Mouse (Mus musculus) heart, embryonic 14.5 days (tissue): ENCODE measurements around the gene Ceacam19. TPM values are rescaled to one million over a fixed set of nuclear protein-coding genes. Genes with fewer than 3 reads are reported as not detected.

Experiments used
- ATAC-seq: fragments of 200-750 bp; cut with Nextera tagmentation; 2 replicates; pipeline ENCODE4 v1.8.0; 2017; ENCODE audit warnings: low read depth, moderate TSS enrichment; ENCODE audit not compliant: insufficient number of reproducible peaks, insufficient read depth, low FRiP score
- H3K27ac ChIP-seq, 2 experiments: fragments of 200-500 bp in 1 of 2; fragments of 300-500 bp in 1 of 2; sonication (generic) in 1 of 2; replicated peaks in 1 of 2; 2 replicates each; pipeline ENCODE4 v1.5.1; 2012 to 2014; ENCODE audit warnings: low read depth in 2 of 2, low read length in 2 of 2, control low read depth in 1 of 2, mild to moderate bottlenecking in 1 of 2, mixed read lengths in 1 of 2; ENCODE audit not compliant: control insufficient read depth in 1 of 2, insufficient read depth in 1 of 2
- H3K27me3 ChIP-seq: fragments of 300-500 bp; sonication (generic); 2 replicates; pipeline ENCODE4 v1.6.1; 2014; ENCODE audit warnings: mild to moderate bottlenecking, low read length, control low read depth; ENCODE audit not compliant: control insufficient read depth, insufficient read depth
- H3K36me3 ChIP-seq: fragments of 300-500 bp; sonication (generic); 2 replicates; pipeline ENCODE4 v1.6.1; 2014; ENCODE audit warnings: mild to moderate bottlenecking, control low read depth, low read length, mixed read lengths; ENCODE audit not compliant: control insufficient read depth, insufficient read depth
- H3K4me1 ChIP-seq, 2 experiments: fragments of 200-500 bp in 1 of 2; fragments of 300-500 bp in 1 of 2; sonication (generic) in 1 of 2; 2 replicates each; pipeline ENCODE4 v1.6.1; 2012 to 2014; ENCODE audit warnings: low read length in 2 of 2, control low read depth in 1 of 2, mixed read lengths in 1 of 2; ENCODE audit not compliant: control insufficient read depth in 2 of 2, insufficient read depth in 2 of 2
- H3K4me2 ChIP-seq: fragments of 300-500 bp; sonication (generic); 2 replicates; pipeline ENCODE4 v1.6.1; 2014; ENCODE audit warnings: mild to moderate bottlenecking, low read length
- H3K4me3 ChIP-seq, 2 experiments: fragments of 200-500 bp in 1 of 2; fragments of 300-500 bp in 1 of 2; sonication (generic) in 1 of 2; 2 replicates each; pipeline ENCODE4 v1.5.1; 2012 to 2014; ENCODE audit warnings: low read length in 2 of 2, mild to moderate bottlenecking in 2 of 2, control low read depth in 1 of 2, low read depth in 1 of 2, moderate library complexity in 1 of 2; ENCODE audit not compliant: control insufficient read depth in 1 of 2, insufficient read depth in 1 of 2
- H3K9ac ChIP-seq: fragments of 300-500 bp; sonication (generic); 2 replicates; pipeline ENCODE4 v1.6.1; 2014; ENCODE audit warnings: mild to moderate bottlenecking, low read length
- H3K9me3 ChIP-seq: fragments of 300-500 bp; sonication (generic); 2 replicates; pipeline ENCODE4 v1.6.1; 2016; ENCODE audit warnings: low read length, control low read depth; ENCODE audit not compliant: control insufficient read depth
- WGBS: fragments of 180-500 bp; shearing (Covaris S2); extraction: QIAGEN DNeasy Blood & Tissue Kit; methylation state at CpG from one replicate; pipeline ENCODE4 v1.1.7; 2014; 5-methylcytosine and 5-hydroxymethylcytosine counted together
- polyA plus RNA-seq: library from polyadenylated mRNA; unstranded; fragments of >200 nt; fragmentation: Nextera tagmentation; extraction: Ambion mirVana; gene quantifications from 2 replicates; pipeline ENCODE4 v1.2.1, GENCODE M21; 2014

Gene Ceacam19
- polyA plus RNA-seq, 1 experiment from 2014 or later, result not detected

GRCm38 (mm10) chr7:19914558-19914957 is 26.8 kb upstream of the Ceacam19 start:
- no peaks in the 10 kb centered on the region for H3K9me3 ChIP-seq
- H3K9ac ChIP-seq, result no peak overlapping the region
- ATAC-seq, result no peak
- no peaks in the 10 kb centered on the region for H3K4me1 ChIP-seq
- 88% methylated on average over 7 of the region's 7 CpGs for WGBS
- H3K4me3 ChIP-seq, result no peak overlapping the region
- no peaks in the 10 kb centered on the region for H3K27me3 ChIP-seq
- peaks cover 78% of the 10 kb centered on the region for H3K36me3 ChIP-seq
- no peak overlapping the region for H3K4me2 ChIP-seq
- no peak overlapping the region for H3K27ac ChIP-seq

- no peaks in the 10 kb centered on the region for H3K4me1 ChIP-seq
- H3K9ac ChIP-seq, result no peak overlapping the region
- no peak for ATAC-seq
- no peak overlapping the region for H3K27ac ChIP-seq
- H3K27me3 ChIP-seq, result no peaks in the 10 kb centered on the region
- 89% methylated on average over 23 of the region's 23 CpGs for WGBS
- H3K4me2 ChIP-seq, result no peak overlapping the region
- H3K4me3 ChIP-seq, result no peak overlapping the region
- peaks cover 76% of the 10 kb centered on the region for H3K36me3 ChIP-seq
- H3K9me3 ChIP-seq, result 0 out of 2 replicates have a peak, but pooled peaks cover 3% of the 10 kb centered on the region
Measured at GRCm38 (mm10) chr7:19911695-19912524, 24.1 kb upstream of the Ceacam19 start.

DNA sequence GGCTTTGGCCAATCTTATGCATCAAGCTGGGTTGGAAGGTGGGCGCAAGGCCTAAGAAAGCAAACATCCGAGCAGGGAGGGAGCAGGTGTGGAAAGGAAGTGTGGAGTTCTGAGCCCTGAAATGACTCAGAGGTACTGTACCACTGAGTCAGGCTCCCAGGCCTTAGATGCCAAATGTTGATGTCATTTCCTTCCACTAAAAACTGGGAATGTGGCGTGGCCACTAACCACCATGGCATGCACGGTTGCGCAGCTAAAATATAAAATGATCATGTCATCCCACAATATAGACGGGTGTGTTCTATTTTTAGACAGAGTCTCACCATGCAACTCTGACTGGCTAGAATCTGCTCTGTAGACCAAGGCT is 23.5 kb upstream of the Ceacam19 start:
- Histone ChIP-seq H3K27ac (no peak overlapping the region), H3K9ac (no peak overlapping the region), H3K4me2 (no peak overlapping the region), H3K9me3 (0 out of 2 replicates have a peak, but pooled peaks cover 3% of the 10 kb centered on the region), H3K4me3 (no peak overlapping the region), H3K4me1 (no peaks in the 10 kb centered on the region), H3K36me3 (peaks cover 76% of the 10 kb centered on the region), H3K27me3 (no peaks in the 10 kb centered on the region)
- ATAC-seq, result no peak
- 63% methylated on average over 6 of the region's 6 CpGs for WGBS

DNA sequence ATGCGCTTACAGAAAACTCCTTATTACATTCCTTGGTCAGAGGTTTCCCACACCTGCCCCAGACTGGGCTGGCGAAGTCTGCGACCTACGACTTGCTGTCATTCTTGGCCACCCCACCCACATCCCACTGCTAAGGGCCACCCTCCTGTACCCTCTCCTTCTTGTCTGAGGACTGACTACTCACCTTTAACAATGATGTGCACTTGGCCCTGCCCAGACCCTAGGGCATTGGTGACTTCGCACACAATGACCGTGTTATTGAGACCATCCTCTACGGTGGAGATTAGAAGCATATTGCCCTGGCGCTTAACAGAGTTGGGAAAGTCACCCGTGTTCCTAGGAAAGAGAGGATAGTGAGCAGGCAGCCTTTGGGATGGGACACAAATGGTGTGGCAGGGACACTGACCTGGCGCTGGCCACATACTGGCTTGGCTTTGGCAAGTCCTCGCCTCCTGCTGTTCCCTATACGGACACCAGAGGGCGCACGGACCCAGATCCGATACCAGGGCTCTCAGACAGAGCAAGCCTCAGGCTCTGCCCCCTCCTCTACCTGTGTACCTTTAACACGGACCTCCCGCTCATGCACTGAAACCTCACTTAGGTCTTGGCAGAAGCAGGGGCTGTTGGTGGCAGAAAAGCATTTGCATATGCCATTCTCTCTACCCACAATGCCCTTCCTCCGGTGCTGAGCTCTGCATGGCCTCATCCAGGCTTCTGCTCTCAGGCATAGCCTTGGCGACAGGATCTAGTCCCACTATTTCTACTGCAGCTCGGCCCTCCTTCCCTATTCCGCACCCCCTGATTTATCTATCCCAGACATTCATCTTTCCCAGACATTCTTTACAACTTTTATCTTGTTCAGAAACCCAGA is 22.9 kb upstream of the Ceacam19 start:
- Histone ChIP-seq H3K36me3 (peaks cover 73% of the 10 kb centered on the region), H3K27ac (no peak overlapping the region)

DNA sequence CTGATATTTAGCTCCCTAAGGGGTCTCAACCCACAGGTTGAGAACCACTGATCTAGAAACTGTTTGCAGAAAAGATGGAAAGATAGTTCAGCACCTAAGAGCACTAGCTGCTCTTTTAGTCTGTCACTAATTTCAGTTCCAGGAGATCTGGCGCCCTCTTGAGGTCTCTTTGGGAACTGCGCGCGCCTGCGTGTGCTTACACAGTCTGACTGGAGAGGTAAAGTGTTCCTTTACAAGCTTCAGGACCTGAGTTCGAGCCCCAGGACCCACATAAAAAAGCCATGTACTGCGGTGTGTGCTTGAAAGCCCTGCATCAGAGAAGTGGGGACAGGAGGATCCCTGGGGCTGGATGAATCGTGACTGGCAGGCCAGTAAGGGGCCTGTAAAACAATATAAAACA is 2.1 kb upstream of the Ceacam19 start:
- Histone ChIP-seq H3K4me1 (no peaks in the 10 kb centered on the region), H3K9ac (no peak overlapping the region), H3K9me3 (no peaks in the 10 kb centered on the region), H3K27me3 (no peaks in the 10 kb centered on the region), H3K4me2 (no peak overlapping the region), H3K4me3 (no peak overlapping the region), H3K27ac (no peak overlapping the region), H3K36me3 (no peaks in the 10 kb centered on the region)
- ATAC-seq, result no peak
- WGBS, result 39% methylated on average over 8 of the region's 8 CpGs

More for the DNA sequence above, 22.9 kb upstream of the Ceacam19 start:
- WGBS, result 51% methylated on average over 21 of the region's 21 CpGs
- Histone ChIP-seq H3K4me3 (no peak overlapping the region), H3K4me1 (no peaks in the 10 kb centered on the region), H3K9ac (no peak overlapping the region), H3K4me2 (no peak overlapping the region), H3K27me3 (no peaks in the 10 kb centered on the region), H3K9me3 (0 out of 2 replicates have a peak, but pooled peaks cover 3% of the 10 kb centered on the region)
- ATAC-seq, result 0 out of 2 replicates have a peak, but pooled peaks have one; percentile 37

GRCm38 (mm10) chr7:19880754-19881153 is 7.0 kb downstream of the Ceacam19 start:
- no peaks in the 10 kb centered on the region for H3K9me3 ChIP-seq
- H3K4me3 ChIP-seq, result no peak overlapping the region
- H3K27ac ChIP-seq, result no peak overlapping the region
- H3K4me1 ChIP-seq, result no peaks in the 10 kb centered on the region
- H3K9ac ChIP-seq, result no peak overlapping the region
- no peak overlapping the region for H3K4me2 ChIP-seq
- no peak for ATAC-seq
- H3K27me3 ChIP-seq, result no peaks in the 10 kb centered on the region
- no peaks in the 10 kb centered on the region for H3K36me3 ChIP-seq
- WGBS, result 70% methylated on average over 8 of the region's 8 CpGs

- Histone ChIP-seq H3K27ac (no peak overlapping the region), H3K27me3 (no peaks in the 10 kb centered on the region), H3K9ac (no peak overlapping the region), H3K36me3 (no peaks in the 10 kb centered on the region), H3K9me3 (no peaks in the 10 kb centered on the region), H3K4me2 (no peak overlapping the region), H3K4me3 (no peak overlapping the region), H3K4me1 (peaks cover 0 to 1% of the 10 kb centered on the region in 2 experiments; a peak in 1 of 4 replicates)
- no peak for ATAC-seq
- WGBS, result 47% methylated on average over 14 of the region's 14 CpGs
Measured at GRCm38 (mm10) chr7:19876781-19877425, 10.9 kb downstream of the Ceacam19 start.
